8 mouse cellular contexts compared by ENCODE assay signal in genomic region chr9:116088912-116089311, GRCm38 (mm10).
DNase-seq lines count a peak whose midpoint lies in the region; ATAC-seq lines count a peak whose summit lies in the region.
"Had no signal": no experiment of that assay in that cellular context is flagged by ENCODE, and none has a peak within 500 bp of the region (broad histone marks: within the 10 kb centered on the region; RNA-seq: fewer than 3 reads in every experiment).

No protein-coding gene starts in this region.

- peak; percentile 59 for DNase-seq in kidney, postnatal 10 days
- no peak for DNase-seq in kidney, adult 18-20 months
- DNase-seq in CD4-positive helper T cell, adult 2 months (ENCODE audit: low read depth, low spot score), result peak; percentile 34
- DNase-seq in NIH3T3 (ENCODE audit: low read depth), result peak; percentile 25
- DNase-seq in right cerebral cortex, postnatal 36 days (ENCODE audit: low spot score in 2 of 2), result no peak
- no peak for DNase-seq in cerebellum, adult 11 months
- DNase-seq: liver, embryonic 13.5 days had no signal

- ATAC-seq in megakaryocyte-erythroid progenitor cell, adult 5-6 weeks (replicated peaks; ENCODE audit: low FRiP score, low TSS enrichment, poor library complexity, severe bottlenecking), result 0 out of 2 replicates have a peak, but pooled peaks have one; percentile 34

Comparison
In these comparisons a context has a peak if more than half of its experiments do, and no peak if none do; other contexts are left out.
1. DNase-seq: peak in kidney, postnatal 10 days (single experiment), CD4-positive helper T cell, adult 2 months (single experiment) and NIH3T3 (single experiment); none in kidney, adult 18-20 months (single experiment), right cerebral cortex, postnatal 36 days (0 of 2) and cerebellum, adult 11 months (single experiment).